Mouse (Mus musculus) forebrain, postnatal 0 days (tissue): ENCODE results near the gene Gusb. TPM values are rescaled to one million over a fixed set of nuclear protein-coding genes. Genes with fewer than 3 reads are reported as not detected.

Source experiments
- ATAC-seq: fragments of 200-750 bp; cut with Nextera tagmentation; 2 replicates; pipeline ENCODE4 v1.8.0; 2017; ENCODE audit warnings: mild to moderate bottlenecking, moderate library complexity
- DNase-seq: peaks from one replicate; pipeline ENCODE4 v3.0.0-alpha.2; 2015
- H3K27ac ChIP-seq: fragments of 300-500 bp; sonication (generic); 2 replicates; pipeline ENCODE4 v1.5.1; 2014; ENCODE audit warnings: low read depth, mild to moderate bottlenecking, antibody characterized with exemption, low read length, moderate library complexity, mixed read lengths
- H3K27me3 ChIP-seq: fragments of 300-500 bp; sonication (generic); 2 replicates; pipeline ENCODE4 v1.6.1; 2014; ENCODE audit warnings: mild to moderate bottlenecking, low read length, mixed read lengths; ENCODE audit not compliant: insufficient read depth
- H3K36me3 ChIP-seq: fragments of 300-500 bp; sonication (generic); 2 replicates; pipeline ENCODE4 v1.6.1; 2014; ENCODE audit warnings: mild to moderate bottlenecking, moderate library complexity; ENCODE audit not compliant: insufficient read depth
- H3K4me1 ChIP-seq: fragments of 300-500 bp; sonication (generic); 2 replicates; pipeline ENCODE4 v1.6.1; 2014; ENCODE audit warnings: antibody characterized with exemption; ENCODE audit not compliant: insufficient read depth
- H3K4me2 ChIP-seq: fragments of 300-500 bp; sonication (generic); 2 replicates; pipeline ENCODE4 v1.6.1; 2014; ENCODE audit warnings: low read depth, mild to moderate bottlenecking, moderate library complexity
- H3K4me3 ChIP-seq: fragments of 300-500 bp; sonication (generic); 2 replicates; pipeline ENCODE4 v1.5.1; 2014; ENCODE audit warnings: low read depth, low read length, mixed read lengths
- H3K9ac ChIP-seq: fragments of 300-500 bp; sonication (generic); 2 replicates; pipeline ENCODE4 v1.6.1; 2014; ENCODE audit warnings: mild to moderate bottlenecking
- H3K9me3 ChIP-seq: fragments of 300-500 bp; sonication (generic); 2 replicates; pipeline ENCODE4 v1.6.1; 2016; ENCODE audit warnings: low read length
- CTCF ChIP-seq: sonication (generic); IDR thresholded peaks from 2 replicates; pipeline ENCODE4 v1.5.1; 2016; ENCODE audit warnings: antibody characterized with exemption, control low read depth, low read depth
- WGBS: fragments of 180-500 bp; shearing (Covaris S2); extraction: QIAGEN DNeasy Blood & Tissue Kit; methylation state at CpG from one replicate; pipeline ENCODE4 v1.1.7; 2014; 5-methylcytosine and 5-hydroxymethylcytosine counted together
- polyA plus RNA-seq: library from polyadenylated mRNA; unstranded; fragments of >200 nt; fragmentation: Nextera tagmentation; extraction: Ambion mirVana; gene quantifications from 2 replicates; pipeline ENCODE4 v1.2.1, GENCODE M21; 2015
- total RNA-seq: library from RNA; depleted of rRNA; stranded (reverse); fragments of >200 nt; gene quantifications from 2 replicates; pipeline ENCODE4 v1.2.3, GENCODE M21; 2014

Gusb gene
- total and polyA plus RNA-seq, 2 experiments from 2014 or later = 19.9 to 29.3 TPM

GRCm38 (mm10) chr5:130046589-130046988 is 43.7 kb upstream of the Gusb start:
- TF ChIP-seq CTCF = no peak
- Histone ChIP-seq H3K4me3 (no peak overlapping the region), H3K9ac (no peak overlapping the region), H3K27me3 (no peaks in the 10 kb centered on the region), H3K4me1 (no peaks in the 10 kb centered on the region), H3K27ac (no peak overlapping the region), H3K36me3 (peaks cover 57% of the 10 kb centered on the region), H3K4me2 (no peak overlapping the region), H3K9me3 (no peaks in the 10 kb centered on the region)
- DNase-seq (no peak), ATAC-seq (no peak)
- WGBS = 93% methylated on average over 10 of the region's 10 CpGs

- no peaks in the 10 kb centered on the region for H3K9me3 ChIP-seq
- H3K4me2 ChIP-seq = no peak overlapping the region
- no peak for TF ChIP-seq CTCF
- WGBS = 82% methylated on average over 7 of the region's 7 CpGs
- DNase-seq (no peak), ATAC-seq (no peak)
- H3K4me1 ChIP-seq = no peaks in the 10 kb centered on the region
- H3K4me3 ChIP-seq = no peak overlapping the region
- no peak overlapping the region for H3K9ac ChIP-seq
- no peak overlapping the region for H3K27ac ChIP-seq
- H3K36me3 ChIP-seq = peaks cover 55% of the 10 kb centered on the region
- no peaks in the 10 kb centered on the region for H3K27me3 ChIP-seq
These were observed 43.3 kb upstream of the Gusb start for GRCm38 (mm10) chr5:130046100-130046499.

- 69% methylated on average over 7 of the region's 7 CpGs for WGBS
- peaks cover 49% of the 10 kb centered on the region for H3K36me3 ChIP-seq
- no peak overlapping the region for H3K4me3 ChIP-seq
- H3K27ac ChIP-seq = no peak overlapping the region
- no peaks in the 10 kb centered on the region for H3K4me1 ChIP-seq
- H3K27me3 ChIP-seq = no peaks in the 10 kb centered on the region
- ATAC-seq (no peak), DNase-seq (peak; percentile 33)
- peak; percentile 63 for TF ChIP-seq CTCF
- no peaks in the 10 kb centered on the region for H3K9me3 ChIP-seq
- no peak overlapping the region for H3K4me2 ChIP-seq
- no peak overlapping the region for H3K9ac ChIP-seq
These were observed 41.4 kb upstream of the Gusb start for GRCm38 (mm10) chr5:130044201-130044695.

GRCm38 (mm10) chr5:130043741-130044140 is 40.9 kb upstream of the Gusb start:
- no peak for DNase-seq
- no peak for TF ChIP-seq CTCF

GRCm38 (mm10) chr5:130041262-130041661 is 38.4 kb upstream of the Gusb start:
- no peak for ATAC-seq

More at GRCm38 (mm10) chr5:130043741-130044140, 40.9 kb upstream of the Gusb start:
- WGBS = 74% methylated on average over 3 of the region's 3 CpGs
- Histone ChIP-seq H3K9me3 (no peaks in the 10 kb centered on the region), H3K4me1 (no peaks in the 10 kb centered on the region), H3K36me3 (peaks cover 49% of the 10 kb centered on the region), H3K4me3 (no peak overlapping the region), H3K27ac (no peak overlapping the region), H3K9ac (no peak overlapping the region), H3K4me2 (no peak overlapping the region), H3K27me3 (no peaks in the 10 kb centered on the region)
- no peak for ATAC-seq

GRCm38 (mm10) chr5:130040797-130041196 is 37.9 kb upstream of the Gusb start:
- Histone ChIP-seq H3K9ac (no peak overlapping the region), H3K9me3 (no peaks in the 10 kb centered on the region), H3K4me2 (no peak overlapping the region), H3K4me1 (no peaks in the 10 kb centered on the region), H3K27me3 (no peaks in the 10 kb centered on the region), H3K36me3 (peaks cover 49% of the 10 kb centered on the region), H3K27ac (no peak overlapping the region), H3K4me3 (no peak overlapping the region)
- 92% methylated on average over 4 of the region's 4 CpGs for whole genome bisulfite sequencing
- no peak for ATAC-seq
- TF ChIP-seq CTCF = no peak
- no peak for DNase-seq

More at GRCm38 (mm10) chr5:130041262-130041661, 38.4 kb upstream of the Gusb start:
- H3K9ac ChIP-seq = no peak overlapping the region
- no peaks in the 10 kb centered on the region for H3K9me3 ChIP-seq
- 88% methylated on average over 4 of the region's 4 CpGs for WGBS
- H3K27ac ChIP-seq = no peak overlapping the region
- peaks cover 49% of the 10 kb centered on the region for H3K36me3 ChIP-seq
- H3K4me3 ChIP-seq = no peak overlapping the region
- DNase-seq = no peak
- H3K4me1 ChIP-seq = no peaks in the 10 kb centered on the region
- TF ChIP-seq CTCF = no peak
- no peaks in the 10 kb centered on the region for H3K27me3 ChIP-seq
- no peak overlapping the region for H3K4me2 ChIP-seq

GRCm38 (mm10) chr5:130037752-130038455 is 35.1 kb upstream of the Gusb start:
- Histone ChIP-seq H3K9me3 (no peaks in the 10 kb centered on the region), H3K27ac (no peak overlapping the region), H3K36me3 (peaks cover 31% of the 10 kb centered on the region), H3K4me3 (no peak overlapping the region), H3K4me2 (no peak overlapping the region), H3K27me3 (no peaks in the 10 kb centered on the region), H3K9ac (no peak overlapping the region), H3K4me1 (no peaks in the 10 kb centered on the region)
- DNase-seq (peak; percentile 62), ATAC-seq (no peak)
- TF ChIP-seq CTCF = peak; percentile 73
- WGBS = 63% methylated on average over 19 of the region's 19 CpGs
